Mouse (Mus musculus) heart, embryonic 16.5 days (tissue): ENCODE measurements at regions not wholly inside any gene's neighbourhood (a gene's known extent, or its start where the extent isn't known, plus 50 kb on each side); places are given as distances from the start of the nearest gene placed in this dataset.

Experiments
- ATAC-seq: fragments of 200-750 bp; cut with Nextera tagmentation; replicated peaks from 2 replicates; pipeline ENCODE4 v1.8.0; 2017; ENCODE audit warnings: moderate number of reproducible peaks; ENCODE audit not compliant: insufficient read depth, low FRiP score; ENCODE audit errors: extremely low read depth
- H3K27ac ChIP-seq: fragments of 300-500 bp; sonication (generic); 2 replicates; pipeline ENCODE4 v1.5.1; 2014; ENCODE audit warnings: mild to moderate bottlenecking, low read length, control low read depth, moderate library complexity
- H3K27me3 ChIP-seq: fragments of 300-500 bp; sonication (generic); 2 replicates; pipeline ENCODE4 v1.6.1; 2014; ENCODE audit warnings: low read length, mixed read lengths; ENCODE audit not compliant: control insufficient read depth, insufficient read depth
- H3K36me3 ChIP-seq: fragments of 300-500 bp; sonication (generic); 2 replicates; pipeline ENCODE4 v1.6.1; 2014; ENCODE audit not compliant: control insufficient read depth, insufficient read depth
- H3K4me1 ChIP-seq: fragments of 300-500 bp; sonication (generic); 2 replicates; pipeline ENCODE4 v1.6.1; 2014; ENCODE audit warnings: low read length, mixed read lengths; ENCODE audit not compliant: control insufficient read depth, insufficient read depth
- H3K4me2 ChIP-seq: fragments of 300-500 bp; sonication (generic); 2 replicates; pipeline ENCODE4 v1.6.1; 2014; ENCODE audit warnings: low read depth, mild to moderate bottlenecking, control low read depth, low read length
- H3K4me3 ChIP-seq: fragments of 300-500 bp; sonication (generic); 2 replicates; pipeline ENCODE4 v1.5.1; 2014; ENCODE audit warnings: mild to moderate bottlenecking, control low read depth, low read length
- H3K9ac ChIP-seq: fragments of 300-500 bp; sonication (generic); 2 replicates; pipeline ENCODE4 v1.6.1; 2014; ENCODE audit warnings: low read length, control low read depth
- H3K9me3 ChIP-seq: fragments of 300-500 bp; sonication (generic); replicated peaks from 2 replicates; pipeline ENCODE4 v1.6.1; 2016; ENCODE audit warnings: low read length; ENCODE audit not compliant: control insufficient read depth
- WGBS: fragments of 180-500 bp; shearing (Covaris S2); extraction: QIAGEN DNeasy Blood & Tissue Kit; methylation state at CpG from one replicate; pipeline ENCODE4 v1.1.7; 2014; 5-methylcytosine and 5-hydroxymethylcytosine counted together

GRCm38 (mm10) chr2:7840612-7841011, 331.2 kb upstream of the Celf2 start:
- no peak overlapping the region for H3K9ac ChIP-seq
- no peaks in the 10 kb centered on the region for H3K9me3 ChIP-seq
- H3K36me3 ChIP-seq: no peaks in the 10 kb centered on the region
- H3K4me2 ChIP-seq: no peak overlapping the region
- 55% methylated on average over 1 of the region's 1 CpGs for WGBS
- H3K4me1 ChIP-seq: no peaks in the 10 kb centered on the region
- no peak overlapping the region for H3K27ac ChIP-seq
- no peaks in the 10 kb centered on the region for H3K27me3 ChIP-seq
- ATAC-seq: no peak
- no peak overlapping the region for H3K4me3 ChIP-seq

GRCm38 (mm10) chr2:7837877-7838276, 328.5 kb upstream of the Celf2 start:
- H3K36me3 ChIP-seq: no peaks in the 10 kb centered on the region
- 70% methylated on average over 3 of the region's 3 CpGs for WGBS
- H3K9ac ChIP-seq: no peak overlapping the region
- H3K4me1 ChIP-seq: no peaks in the 10 kb centered on the region
- no peaks in the 10 kb centered on the region for H3K9me3 ChIP-seq
- no peaks in the 10 kb centered on the region for H3K27me3 ChIP-seq
- no peak for ATAC-seq
- H3K4me2 ChIP-seq: no peak overlapping the region
- no peak overlapping the region for H3K4me3 ChIP-seq
- H3K27ac ChIP-seq: no peak overlapping the region

DNA sequence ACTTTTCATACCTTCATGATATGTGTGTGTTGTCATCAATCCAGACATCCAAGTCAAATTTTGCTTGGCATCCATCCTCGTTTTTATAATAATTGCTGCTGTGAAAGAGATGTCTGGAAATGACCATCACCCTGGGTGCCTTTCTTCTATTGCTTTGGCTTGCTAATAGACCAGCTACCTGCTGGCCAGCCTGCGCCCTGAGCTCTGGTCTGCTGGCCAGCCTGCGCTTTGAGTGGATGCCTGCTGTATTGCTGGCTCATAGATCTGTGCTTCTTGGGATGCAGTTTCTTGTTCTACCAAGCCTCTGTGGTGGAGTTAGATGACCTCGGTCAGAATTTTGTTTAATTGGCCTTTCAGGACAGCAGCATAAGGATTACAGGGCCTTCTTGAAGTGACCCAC, 321.9 kb upstream of the Celf2 start:
- ATAC-seq: no peak
- no peaks in the 10 kb centered on the region for H3K36me3 ChIP-seq
- 82% methylated on average over 4 of the region's 4 CpGs for WGBS
- H3K27ac ChIP-seq: no peak overlapping the region
- H3K9me3 ChIP-seq: no peaks in the 10 kb centered on the region
- H3K27me3 ChIP-seq: no peaks in the 10 kb centered on the region
- no peak overlapping the region for H3K4me2 ChIP-seq
- H3K9ac ChIP-seq: no peak overlapping the region
- H3K4me1 ChIP-seq: no peaks in the 10 kb centered on the region
- H3K4me3 ChIP-seq: no peak overlapping the region

DNA sequence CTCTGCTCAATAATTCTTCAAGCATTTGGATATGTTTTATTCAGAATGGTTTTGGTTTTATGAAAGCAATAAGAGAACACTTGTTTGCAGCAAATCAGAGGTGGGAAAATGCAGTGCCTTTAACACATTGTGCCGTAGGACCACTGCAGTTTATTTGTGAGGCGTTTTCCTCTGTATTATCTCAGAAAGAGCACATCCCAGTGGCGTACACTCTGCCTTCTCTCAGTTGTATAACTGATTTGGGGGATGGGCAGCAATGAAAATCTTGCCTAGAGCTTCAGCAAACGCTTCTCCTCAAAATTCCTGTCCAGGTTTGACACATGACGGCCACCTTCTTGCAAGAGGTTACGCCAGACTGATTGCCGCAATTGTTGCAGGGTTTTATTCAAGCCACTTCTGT, 316.9 kb upstream of the Celf2 start:
- WGBS: 62% methylated on average over 7 of the region's 7 CpGs

GRCm38 (mm10) chr2:7796415-7796814, 287.1 kb upstream of the Celf2 start:
- Histone ChIP-seq H3K36me3 (no peaks in the 10 kb centered on the region), H3K27me3 (no peaks in the 10 kb centered on the region), H3K4me3 (no peak overlapping the region), H3K27ac (no peak overlapping the region), H3K4me2 (no peak overlapping the region), H3K4me1 (no peaks in the 10 kb centered on the region), H3K9me3 (no peaks in the 10 kb centered on the region), H3K9ac (no peak overlapping the region)
- 69% methylated on average over 2 of the region's 2 CpGs for WGBS
- ATAC-seq: no peak

More for the DNA sequence above, 316.9 kb upstream of the Celf2 start:
- ATAC-seq: no peak
- H3K4me2 ChIP-seq: no peak overlapping the region
- H3K27me3 ChIP-seq: no peaks in the 10 kb centered on the region
- no peak overlapping the region for H3K4me3 ChIP-seq
- no peak overlapping the region for H3K9ac ChIP-seq
- H3K36me3 ChIP-seq: no peaks in the 10 kb centered on the region
- no peak overlapping the region for H3K27ac ChIP-seq
- no peaks in the 10 kb centered on the region for H3K9me3 ChIP-seq
- no peaks in the 10 kb centered on the region for H3K4me1 ChIP-seq

GRCm38 (mm10) chr2:7792456-7793145, 283.2 kb upstream of the Celf2 start:
- no peak overlapping the region for H3K4me2 ChIP-seq
- no peaks in the 10 kb centered on the region for H3K36me3 ChIP-seq
- H3K27ac ChIP-seq: no peak overlapping the region
- H3K27me3 ChIP-seq: no peaks in the 10 kb centered on the region
- no peaks in the 10 kb centered on the region for H3K4me1 ChIP-seq
- H3K9ac ChIP-seq: no peak overlapping the region
- H3K9me3 ChIP-seq: no peaks in the 10 kb centered on the region
- 64% methylated on average over 2 of the region's 2 CpGs for WGBS
- H3K4me3 ChIP-seq: no peak overlapping the region
- no peak for ATAC-seq

DNA sequence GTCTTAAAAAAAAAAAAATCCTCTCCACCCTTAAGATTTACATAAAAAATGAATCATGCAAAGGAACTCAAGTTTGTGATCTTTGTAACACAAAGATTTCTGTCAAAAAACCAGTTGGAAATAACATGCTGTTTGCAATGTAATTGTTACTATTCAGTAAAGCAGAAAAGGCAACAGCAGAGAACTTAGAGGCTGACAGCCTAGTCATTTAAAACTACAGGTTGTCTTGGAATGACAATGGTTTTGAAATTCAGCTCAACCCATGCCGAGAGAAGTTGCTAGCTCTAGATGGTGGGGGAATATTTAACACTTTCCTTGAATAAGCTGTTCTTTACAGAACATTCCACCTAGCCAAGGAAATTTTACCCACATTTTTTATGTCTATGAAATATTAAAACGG, 269.2 kb upstream of the Celf2 start:
- H3K36me3 ChIP-seq: no peaks in the 10 kb centered on the region
- no peak overlapping the region for H3K4me3 ChIP-seq
- no peak overlapping the region for H3K27ac ChIP-seq
- ATAC-seq: no peak
- no peaks in the 10 kb centered on the region for H3K4me1 ChIP-seq
- H3K27me3 ChIP-seq: no peaks in the 10 kb centered on the region
- no peak overlapping the region for H3K9ac ChIP-seq
- WGBS: 51% methylated on average over 2 of the region's 2 CpGs
- H3K4me2 ChIP-seq: no peak overlapping the region
- H3K9me3 ChIP-seq: no peaks in the 10 kb centered on the region

- no peaks in the 10 kb centered on the region for H3K27me3 ChIP-seq
- no peaks in the 10 kb centered on the region for H3K9me3 ChIP-seq
- ATAC-seq: no peak
- H3K4me1 ChIP-seq: no peaks in the 10 kb centered on the region
- no peak overlapping the region for H3K9ac ChIP-seq
- H3K36me3 ChIP-seq: no peaks in the 10 kb centered on the region
- 49% methylated on average over 8 of the region's 8 CpGs for WGBS
- no peak overlapping the region for H3K27ac ChIP-seq
- no peak overlapping the region for H3K4me2 ChIP-seq
- no peak overlapping the region for H3K4me3 ChIP-seq
These were observed 224.9 kb upstream of the Celf2 start for GRCm38 (mm10) chr2:7734097-7734730.

GRCm38 (mm10) chr2:7730960-7731359, 221.6 kb upstream of the Celf2 start:
- Histone ChIP-seq H3K9me3 (no peaks in the 10 kb centered on the region), H3K4me3 (no peak overlapping the region), H3K9ac (no peak overlapping the region), H3K36me3 (no peaks in the 10 kb centered on the region), H3K27ac (no peak overlapping the region), H3K27me3 (no peaks in the 10 kb centered on the region), H3K4me1 (no peaks in the 10 kb centered on the region), H3K4me2 (no peak overlapping the region)
- no peak for ATAC-seq
- 86% methylated on average over 1 of the region's 1 CpGs for WGBS
